Mouse (Mus musculus) heart, embryonic 10.5 days (tissue): Measurements from ENCODE around the gene Anapc15-ps. TPM values are rescaled to one million over a fixed set of nuclear protein-coding genes. Genes with fewer than 3 reads are reported as not detected.
A peak's percentile ranks its signal among the peaks of the same experiment; 100 is the strongest.

ENCODE experiments used
- DNase-seq: peaks from one replicate; pipeline ENCODE4 v3.0.0-alpha.2; 2017; ENCODE audit warnings: low spot score
- H3K27ac ChIP-seq: fragments of 300-500 bp; sonication (generic); 2 replicates; pipeline ENCODE4 v1.5.1; 2016; ENCODE audit warnings: mild to moderate bottlenecking
- H3K27me3 ChIP-seq: fragments of 300-500 bp; sonication (generic); 2 replicates; pipeline ENCODE4 v1.6.1; 2016; ENCODE audit warnings: mild to moderate bottlenecking; ENCODE audit not compliant: poor library complexity, insufficient read depth, severe bottlenecking
- H3K36me3 ChIP-seq: fragments of 300-500 bp; sonication (generic); 2 replicates; pipeline ENCODE4 v1.6.1; 2016; ENCODE audit warnings: mild to moderate bottlenecking, moderate library complexity
- H3K4me1 ChIP-seq: fragments of 300-500 bp; sonication (generic); 2 replicates; pipeline ENCODE4 v1.6.1; 2016; ENCODE audit warnings: mild to moderate bottlenecking
- H3K4me3 ChIP-seq: fragments of 300-500 bp; sonication (generic); 2 replicates; pipeline ENCODE4 v1.5.1; 2016; ENCODE audit warnings: mild to moderate bottlenecking, moderate library complexity
- H3K9me3 ChIP-seq: fragments of 300-500 bp; sonication (generic); 2 replicates; pipeline ENCODE4 v1.6.1; 2016; ENCODE audit warnings: mild to moderate bottlenecking, moderate library complexity
- WGBS: fragments of 180-500 bp; shearing (Covaris S2); methylation state at CpG from one replicate; pipeline ENCODE4 v1.1.7; 2016; 5-methylcytosine and 5-hydroxymethylcytosine counted together
- polyA plus RNA-seq: library from polyadenylated mRNA; unstranded; fragments of >200 nt; fragmentation: Nextera tagmentation; extraction: Ambion mirVana; gene quantifications from 2 replicates; pipeline ENCODE4 v1.2.1, GENCODE M21; 2016

Anapc15-ps gene
- not detected in 2 replicates for polyA plus RNA-seq

DNA sequence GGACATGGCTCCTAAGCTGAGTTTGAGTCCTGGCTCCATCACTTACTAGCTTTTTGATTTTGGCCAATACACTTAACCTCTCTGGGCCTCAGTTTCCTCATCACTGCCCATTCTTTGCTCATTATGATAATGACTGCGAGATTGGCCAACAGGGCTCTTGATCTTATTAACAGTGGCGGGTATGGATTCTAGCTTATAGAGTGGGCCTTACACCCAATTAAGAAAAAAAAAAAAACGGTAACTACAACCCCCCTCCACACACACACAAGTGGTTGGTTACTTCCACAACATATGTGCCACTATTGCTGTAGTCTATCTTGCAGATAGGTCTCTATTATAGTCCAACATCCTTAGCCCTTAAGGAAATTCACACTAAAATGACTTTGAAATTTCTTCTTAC lies at the start of gene Anapc15-ps:
Gene Anapc15-ps (minus strand): TSS at position 101 of the 400 bp plus-strand sequence.
- Histone ChIP-seq H3K36me3 (no peaks in the 10 kb centered on the region), H3K4me3 (no peak within 1 kb of the TSS), H3K27ac (no peak within 1 kb of the TSS), H3K4me1 (peaks cover 20% of the 10 kb centered on the region), H3K9me3 (no peaks in the 10 kb centered on the region), H3K27me3 (no peaks in the 10 kb centered on the region)
- DNase-seq: no peak
- 90% methylated on average over 3 of the region's 3 CpGs for WGBS

DNA sequence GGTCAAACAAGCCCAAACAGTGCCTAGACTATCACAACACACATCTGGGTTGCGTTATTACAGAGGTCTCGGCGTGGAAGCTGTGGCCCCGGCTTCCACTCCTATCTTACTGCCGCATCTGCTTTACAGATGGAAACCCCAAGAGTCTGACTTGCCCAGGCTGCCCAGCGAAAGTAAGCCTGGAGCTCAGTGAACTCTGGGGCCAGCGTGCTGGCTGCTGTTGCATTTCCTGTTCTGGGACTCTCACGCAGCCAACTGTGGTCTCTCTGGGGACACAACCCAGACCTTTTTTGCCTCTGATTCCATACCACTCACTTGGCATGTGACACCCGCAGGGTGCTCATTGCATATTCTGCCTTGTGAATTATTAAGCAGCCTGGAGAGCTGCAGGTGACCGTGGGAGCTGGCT lies 49.0 kb upstream of the Anapc15-ps start:
- Histone ChIP-seq H3K36me3 (no peaks in the 10 kb centered on the region), H3K4me3 (no peak overlapping the region), H3K9me3 (no peaks in the 10 kb centered on the region), H3K27me3 (no peaks in the 10 kb centered on the region), H3K27ac (peak overlapping the region; percentile 11; the same call in 1 of the 2 replicates), H3K4me1 (peaks cover 27% of the 10 kb centered on the region)
- no peak for DNase-seq
- WGBS: 62% methylated on average over 10 of the region's 10 CpGs

DNA sequence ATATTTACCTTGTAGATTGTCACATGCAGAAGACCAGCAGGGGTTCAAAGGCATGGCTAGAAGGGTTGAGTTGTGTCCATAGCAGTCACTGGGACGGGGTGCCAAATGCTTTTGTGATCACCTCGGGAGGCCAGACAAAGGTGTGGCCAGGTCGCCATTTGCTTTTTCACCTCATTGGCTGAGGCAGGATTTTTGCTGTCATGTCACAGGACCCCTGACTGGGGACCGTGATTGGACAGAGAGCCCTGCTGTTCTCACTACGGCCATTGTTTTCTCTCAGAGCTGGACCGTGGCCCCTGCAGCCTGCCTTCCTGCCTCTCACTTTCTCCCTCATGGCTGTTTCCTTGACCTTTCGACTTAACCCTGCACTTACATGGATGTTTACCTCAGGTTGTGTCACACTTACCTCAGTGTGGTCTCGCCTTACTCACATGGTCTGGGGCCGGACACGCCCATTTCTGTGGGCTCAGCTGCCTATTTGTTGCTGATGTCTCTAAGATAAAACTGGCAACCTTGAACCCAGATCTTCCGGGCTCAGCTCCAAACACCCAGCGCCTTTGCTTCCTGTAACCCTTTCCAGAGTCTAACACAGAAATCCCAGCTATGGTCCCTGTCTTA lies 47.0 kb upstream of the Anapc15-ps start:
- H3K4me3 ChIP-seq: no peak overlapping the region
- H3K27me3 ChIP-seq: no peaks in the 10 kb centered on the region
- peak overlapping the region; percentile 37; the same call in 1 of the 2 replicates for H3K27ac ChIP-seq
- no peaks in the 10 kb centered on the region for H3K9me3 ChIP-seq
- DNase-seq: no peak
- peaks cover 17% of the 10 kb centered on the region for H3K4me1 ChIP-seq
- no peaks in the 10 kb centered on the region for H3K36me3 ChIP-seq
- WGBS: 54% methylated on average over 12 of the region's 12 CpGs

DNA sequence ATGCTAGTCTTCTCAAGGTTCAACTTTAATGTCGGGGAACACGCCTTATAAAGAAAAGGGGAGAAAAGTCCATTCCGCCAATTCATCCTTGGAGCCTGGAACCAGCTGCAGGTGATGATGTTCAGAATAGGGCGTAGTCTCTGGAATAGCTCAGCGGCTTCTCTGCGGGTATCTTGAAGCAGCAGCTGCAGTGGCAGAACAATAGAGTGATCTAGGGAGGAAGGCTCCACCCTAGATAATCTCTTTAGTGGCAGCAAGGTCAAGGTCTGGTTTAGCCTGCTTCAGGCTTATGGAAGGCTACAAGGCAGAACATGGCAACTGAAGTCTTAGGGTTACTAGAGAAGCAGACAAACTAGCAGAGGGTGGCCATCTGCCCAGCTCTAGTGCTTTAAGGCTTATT lies 46.2 kb upstream of the Anapc15-ps start:
- H3K4me3 ChIP-seq: no peak overlapping the region
- H3K9me3 ChIP-seq: no peaks in the 10 kb centered on the region
- H3K4me1 ChIP-seq: peaks cover 16% of the 10 kb centered on the region
- WGBS: 66% methylated on average over 6 of the region's 6 CpGs
- no peak for DNase-seq
- H3K27me3 ChIP-seq: no peaks in the 10 kb centered on the region
- no peaks in the 10 kb centered on the region for H3K36me3 ChIP-seq
- 0 out of 2 replicates have a peak overlapping the region, but pooled peaks have one; percentile 37 for H3K27ac ChIP-seq

DNA sequence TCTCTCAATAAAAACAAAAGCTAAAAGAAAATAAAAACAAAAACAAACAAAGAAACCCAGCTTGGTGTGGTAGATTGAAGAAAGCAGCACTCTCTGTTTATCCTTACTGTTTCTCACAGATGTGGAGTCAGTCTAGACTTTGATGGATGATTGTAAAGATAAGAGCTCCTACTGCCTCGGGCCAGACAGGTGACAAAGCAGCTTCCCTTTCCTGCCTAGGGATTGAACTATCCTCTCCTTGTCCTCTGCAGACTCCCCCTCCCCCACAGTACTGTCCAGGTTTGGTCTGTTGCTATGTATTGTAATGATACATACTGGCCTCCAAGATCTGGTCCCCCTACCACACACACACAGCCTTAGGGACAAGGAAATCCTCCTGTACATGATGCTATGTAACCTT lies 45.5 kb upstream of the Anapc15-ps start:
- Histone ChIP-seq H3K4me3 (no peak overlapping the region), H3K36me3 (no peaks in the 10 kb centered on the region), H3K4me1 (peaks cover 16% of the 10 kb centered on the region), H3K27ac (peak overlapping the region; percentile 56; the same call in 1 of the 2 replicates), H3K27me3 (no peaks in the 10 kb centered on the region), H3K9me3 (no peaks in the 10 kb centered on the region)
- 27% methylated on average over 1 of the region's 1 CpGs for WGBS
- no peak for DNase-seq

DNA sequence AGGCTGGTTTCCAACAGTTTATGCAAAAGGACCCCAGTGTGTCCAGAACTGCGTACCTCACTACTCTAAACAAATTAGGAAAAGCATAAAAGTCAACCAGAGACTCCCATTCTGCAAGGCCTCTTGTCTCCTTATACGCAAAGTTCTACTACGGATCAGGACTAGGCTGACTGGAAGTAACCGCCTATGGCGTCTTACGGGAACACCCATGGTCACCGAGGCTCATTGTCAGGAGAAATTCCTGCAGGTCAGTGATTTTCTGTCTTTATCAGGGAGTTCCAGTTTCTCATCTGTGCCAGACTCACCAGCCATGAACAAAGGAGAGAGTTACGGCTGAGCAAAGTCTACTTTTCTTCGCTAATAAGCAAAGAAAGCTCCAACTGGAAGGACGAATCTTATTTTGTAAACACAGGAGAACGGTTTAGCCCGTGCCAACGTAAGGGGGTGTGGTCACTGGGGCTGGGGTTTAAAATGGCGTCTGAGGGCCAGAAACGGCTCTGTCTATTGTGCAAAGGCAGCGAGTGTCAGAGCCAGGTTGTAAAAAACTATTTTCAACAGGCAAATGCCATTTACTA lies 43.9 kb upstream of the Anapc15-ps start:
- Histone ChIP-seq H3K4me3 (no peak overlapping the region), H3K36me3 (no peaks in the 10 kb centered on the region), H3K27me3 (no peaks in the 10 kb centered on the region), H3K27ac (no peak overlapping the region), H3K4me1 (peaks cover 19% of the 10 kb centered on the region), H3K9me3 (no peaks in the 10 kb centered on the region)
- WGBS: 88% methylated on average over 16 of the region's 16 CpGs
- no peak for DNase-seq

DNA sequence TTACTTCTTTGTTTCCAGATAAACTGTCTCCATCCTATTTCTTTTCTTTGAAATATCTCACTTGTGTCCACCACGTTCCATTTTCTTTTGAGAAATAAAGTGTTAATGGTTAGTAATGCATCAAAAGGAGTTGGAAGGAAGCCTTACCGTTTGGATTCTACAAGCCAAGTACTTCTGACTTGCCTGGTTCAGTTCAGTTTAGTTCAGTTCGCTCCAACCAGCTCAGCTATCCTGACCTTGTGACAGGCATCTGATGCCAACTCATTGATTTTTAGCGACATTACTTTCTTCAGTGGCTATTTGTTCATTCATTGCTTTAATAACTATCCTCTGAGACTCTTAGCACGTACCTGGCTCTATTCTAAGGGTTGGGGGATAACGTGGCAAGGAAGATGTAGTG lies 42.4 kb upstream of the Anapc15-ps start:
- no peak for DNase-seq

DNA sequence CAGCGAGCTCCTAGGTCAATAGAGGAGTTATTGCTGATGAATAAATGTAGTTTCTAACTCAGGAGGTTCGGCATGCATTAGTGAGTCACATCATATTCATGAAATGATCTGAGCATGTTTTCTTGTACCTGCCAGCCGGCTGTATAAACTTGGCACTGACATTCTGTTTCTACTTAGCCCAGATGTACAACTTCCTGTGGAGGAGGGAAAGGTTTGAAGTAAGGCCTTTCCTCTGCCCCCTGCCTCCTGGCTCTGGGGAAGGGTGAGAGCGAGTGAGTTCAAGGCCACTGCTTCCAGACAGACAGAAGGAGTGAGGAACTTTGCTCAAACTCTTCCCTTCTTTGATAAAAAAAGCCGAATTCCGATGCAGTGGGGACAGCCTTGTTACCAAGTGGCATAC lies 39.0 kb upstream of the Anapc15-ps start:
- Histone ChIP-seq H3K36me3 (no peaks in the 10 kb centered on the region), H3K9me3 (no peaks in the 10 kb centered on the region), H3K4me3 (no peak overlapping the region), H3K27ac (no peak overlapping the region), H3K27me3 (no peaks in the 10 kb centered on the region), H3K4me1 (peaks cover 21% of the 10 kb centered on the region)
- WGBS: 79% methylated on average over 6 of the region's 6 CpGs
- no peak for DNase-seq

More for the DNA sequence above, 42.4 kb upstream of the Anapc15-ps start:
- no peak overlapping the region for H3K27ac ChIP-seq
- no peaks in the 10 kb centered on the region for H3K9me3 ChIP-seq
- no peaks in the 10 kb centered on the region for H3K27me3 ChIP-seq
- H3K4me1 ChIP-seq: peaks cover 19% of the 10 kb centered on the region
- WGBS: 79% methylated on average over 6 of the region's 6 CpGs
- no peaks in the 10 kb centered on the region for H3K36me3 ChIP-seq
- no peak overlapping the region for H3K4me3 ChIP-seq

DNA sequence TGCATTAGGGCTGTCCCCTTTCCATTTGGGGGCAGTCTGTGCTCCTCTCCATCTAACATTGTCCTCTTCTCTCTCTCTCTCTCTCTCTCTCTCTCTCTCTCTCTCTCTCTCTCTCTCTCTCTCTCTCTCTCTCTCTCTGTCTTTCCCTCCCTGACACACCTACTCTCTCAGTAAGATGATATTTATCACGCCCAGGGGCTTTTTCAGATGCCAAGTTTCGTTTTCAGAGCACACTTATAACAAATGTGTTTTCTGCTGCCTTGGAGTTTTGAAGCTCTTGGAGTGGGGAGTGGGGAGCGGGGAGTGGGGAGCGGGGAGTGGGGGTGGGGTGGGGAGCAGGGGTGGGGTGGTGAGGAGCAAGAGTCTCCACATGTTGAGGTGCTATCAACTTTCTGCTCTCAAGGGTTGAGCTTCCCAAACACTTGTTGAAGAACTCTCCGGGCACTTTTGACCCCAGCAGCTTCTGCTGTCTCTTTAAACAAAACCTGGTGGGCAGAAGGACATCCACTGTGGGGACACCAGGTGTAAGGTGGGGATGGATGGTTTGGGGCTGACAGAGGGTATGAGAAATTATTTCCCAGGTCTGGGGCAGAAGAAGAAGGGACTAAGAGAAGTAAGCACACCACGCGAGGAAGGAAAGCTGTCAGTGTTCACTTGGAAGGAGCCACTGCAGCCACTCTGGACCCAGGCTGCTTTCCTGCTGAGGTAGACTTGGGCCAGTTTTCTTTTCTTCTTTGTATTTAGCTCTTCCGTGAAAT lies 36.8 kb upstream of the Anapc15-ps start:
- H3K4me1 ChIP-seq: peaks cover 21% of the 10 kb centered on the region
- no peaks in the 10 kb centered on the region for H3K36me3 ChIP-seq
- peak; percentile 53 for DNase-seq
- WGBS: 73% methylated on average over 8 of the region's 8 CpGs
- H3K9me3 ChIP-seq: no peaks in the 10 kb centered on the region
- H3K27ac ChIP-seq: no peak overlapping the region
- H3K27me3 ChIP-seq: no peaks in the 10 kb centered on the region
- no peak overlapping the region for H3K4me3 ChIP-seq

DNA sequence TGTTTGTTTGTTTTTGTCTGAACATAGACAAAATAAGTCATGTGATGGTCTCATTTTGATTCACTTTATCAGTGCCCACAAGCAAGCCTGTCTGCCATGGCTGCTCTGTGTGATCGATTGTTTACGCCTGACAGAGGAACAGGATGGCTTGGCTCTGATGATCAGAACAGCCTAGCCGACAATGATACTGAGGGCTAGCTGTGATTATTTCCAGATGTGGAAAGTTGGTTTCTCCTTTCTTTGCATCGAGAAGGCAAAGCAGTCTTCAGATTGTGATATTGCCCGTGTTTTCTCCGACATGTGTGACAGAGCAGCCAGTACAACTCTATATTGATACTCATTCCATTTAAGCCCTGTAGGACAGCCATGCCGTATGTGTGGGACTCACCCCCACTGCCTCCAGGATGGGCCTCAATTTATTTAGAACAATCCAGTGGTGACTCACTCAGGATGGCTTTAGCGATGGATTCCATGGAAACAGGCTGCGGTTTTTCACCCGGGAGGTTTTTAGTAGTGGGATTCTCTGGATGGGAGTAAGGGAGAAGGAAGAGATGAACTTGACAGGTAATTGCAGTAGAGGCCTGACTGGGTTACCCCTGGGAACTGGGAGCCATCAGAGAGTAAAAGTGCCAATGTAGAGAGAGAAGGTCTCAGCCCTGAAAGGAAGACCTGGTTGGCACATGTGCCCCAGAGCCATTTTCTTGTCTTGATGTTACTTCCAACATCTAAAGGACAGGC lies 36.1 kb upstream of the Anapc15-ps start:
- WGBS: 60% methylated on average over 10 of the region's 10 CpGs
- H3K27ac ChIP-seq: 0 out of 2 replicates have a peak overlapping the region, but pooled peaks have one; percentile 29

DNA sequence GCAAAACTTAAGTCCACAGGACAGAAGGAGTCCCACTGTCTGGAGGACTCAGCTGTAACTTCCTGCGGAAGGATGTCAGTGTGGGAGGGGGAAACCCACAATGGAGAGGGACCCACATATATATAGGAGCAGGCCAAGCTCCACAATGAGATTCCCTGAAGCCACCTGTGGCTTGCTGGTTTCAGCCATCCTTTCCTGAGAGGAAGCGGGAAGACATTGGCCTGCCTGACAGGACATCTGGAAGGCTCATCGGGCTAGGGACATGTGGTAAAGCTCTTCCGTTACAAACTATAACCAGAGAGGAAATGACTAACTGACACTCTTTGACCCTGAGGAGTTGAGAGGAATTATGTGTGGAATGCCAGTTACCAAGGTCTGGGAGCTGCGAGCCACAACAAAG lies 34.8 kb upstream of the Anapc15-ps start:
- WGBS: 40% methylated on average over 5 of the region's 5 CpGs
- 0 out of 2 replicates have a peak overlapping the region, but pooled peaks have one; percentile 17 for H3K27ac ChIP-seq

More for the DNA sequence above, 36.1 kb upstream of the Anapc15-ps start:
- peak; percentile 61 for DNase-seq
- Histone ChIP-seq H3K9me3 (no peaks in the 10 kb centered on the region), H3K4me1 (peaks cover 21% of the 10 kb centered on the region), H3K36me3 (no peaks in the 10 kb centered on the region), H3K27me3 (no peaks in the 10 kb centered on the region), H3K4me3 (no peak overlapping the region)

DNA sequence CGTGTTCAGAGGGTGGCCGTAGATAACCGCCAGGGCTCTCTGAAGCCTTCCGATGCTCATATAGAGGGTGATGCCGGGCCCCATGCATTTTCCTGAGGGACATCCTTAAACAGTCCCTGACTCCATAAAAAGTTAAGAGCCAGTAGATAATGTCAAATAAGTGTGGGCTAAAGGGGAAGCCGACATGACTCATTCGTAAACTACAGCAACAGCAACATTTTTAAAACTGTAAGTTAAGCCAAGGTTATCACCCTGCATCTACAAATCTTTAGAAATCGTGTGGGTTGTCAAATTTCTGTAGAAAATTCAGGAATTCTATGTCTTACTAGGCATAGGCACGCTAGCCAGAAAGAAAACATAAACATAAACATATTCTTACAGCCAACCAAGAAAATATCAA lies 33.6 kb upstream of the Anapc15-ps start:
- no peaks in the 10 kb centered on the region for H3K36me3 ChIP-seq
- H3K4me3 ChIP-seq: no peak overlapping the region
- H3K4me1 ChIP-seq: peaks cover 19% of the 10 kb centered on the region
- no peaks in the 10 kb centered on the region for H3K27me3 ChIP-seq
- DNase-seq: no peak
- H3K27ac ChIP-seq: no peak overlapping the region
- 84% methylated on average over 9 of the region's 9 CpGs for WGBS
- no peaks in the 10 kb centered on the region for H3K9me3 ChIP-seq

More for the DNA sequence above, 34.8 kb upstream of the Anapc15-ps start:
- no peak overlapping the region for H3K4me3 ChIP-seq
- H3K9me3 ChIP-seq: no peaks in the 10 kb centered on the region
- peaks cover 20% of the 10 kb centered on the region for H3K4me1 ChIP-seq
- no peaks in the 10 kb centered on the region for H3K36me3 ChIP-seq
- H3K27me3 ChIP-seq: no peaks in the 10 kb centered on the region
- DNase-seq: no peak
